ENCODE assay signal across 9 mouse cellular contexts in genomic region chrX:141175353-141175752, GRCm38 (mm10).
DNase-seq lines count a peak whose midpoint lies in the region; ATAC-seq and TF ChIP-seq lines count a peak whose summit lies in the region.
"Had no signal": no experiment of that assay in that cellular context is flagged by ENCODE, and none has a peak within 500 bp of the region (broad histone marks: within the 10 kb centered on the region; RNA-seq: fewer than 3 reads in every experiment).

No protein-coding gene starts in this region.

- no peak overlapping the region for H3K27ac ChIP-seq in gastrocnemius, adult 2 months
- H3K27ac ChIP-seq in midbrain, embryonic 11.5 days (ENCODE audit: low read depth, low read length), result no peak overlapping the region
- H3K27ac ChIP-seq in midbrain, embryonic 15.5 days, result no peak overlapping the region
- H3K27ac ChIP-seq in cortical plate, adult 2 months (ENCODE audit: insufficient read depth, low read length), result no peak overlapping the region
- H3K27ac ChIP-seq: heart, embryonic 15.5 days had no signal

- peaks cover 29% of the 10 kb centered on the region for H3K27me3 ChIP-seq in midbrain, embryonic 11.5 days (ENCODE audit: control insufficient read depth, insufficient read depth, low read length)
- peaks cover 15% of the 10 kb centered on the region; the same call in 1 of the 2 replicates for H3K27me3 ChIP-seq in midbrain, embryonic 15.5 days (replicated peaks)
- H3K27me3 ChIP-seq: heart, embryonic 15.5 days had no signal

- TF ChIP-seq POLR2A in cortical plate, adult 2 months (IDR thresholded peaks at IDR 0.05; ENCODE audit: extremely low read depth, insufficient read depth, low read length), result no peak

- no peak for ATAC-seq in midbrain, embryonic 11.5 days (ENCODE audit: low FRiP score)
- ATAC-seq in midbrain, embryonic 15.5 days (replicated peaks), result no peak
- ATAC-seq in erythroblast, adult 5-6 weeks (replicated peaks; ENCODE audit: low FRiP score, poor library complexity, severe bottlenecking), result no peak

- H3K36me3 ChIP-seq in midbrain, embryonic 11.5 days (ENCODE audit: control insufficient read depth, insufficient read depth, low read length), result no peaks in the 10 kb centered on the region
- no peaks in the 10 kb centered on the region for H3K36me3 ChIP-seq in midbrain, embryonic 15.5 days (replicated peaks)
- H3K36me3 ChIP-seq: heart, embryonic 15.5 days had no signal

- H3K9ac ChIP-seq in midbrain, embryonic 11.5 days (ENCODE audit: low read length), result no peak overlapping the region
- H3K9ac ChIP-seq in midbrain, embryonic 15.5 days, result no peak overlapping the region
- H3K9ac ChIP-seq: heart, embryonic 15.5 days had no signal

- H3K4me2 ChIP-seq in midbrain, embryonic 11.5 days, result no peak overlapping the region
- no peak overlapping the region for H3K4me2 ChIP-seq in midbrain, embryonic 15.5 days
- H3K4me2 ChIP-seq: heart, embryonic 15.5 days had no signal

- TF ChIP-seq CTCF in gastrocnemius, adult 2 months (IDR thresholded peaks at IDR 0.05), result peak; percentile 58
- TF ChIP-seq CTCF in cortical plate, adult 2 months (IDR thresholded peaks at IDR 0.05; ENCODE audit: extremely low read depth, insufficient read depth, low read length), result peak; percentile 41; the same call in 1 of the 2 replicates

- no peaks in the 10 kb centered on the region for H3K9me3 ChIP-seq in midbrain, embryonic 11.5 days (ENCODE audit: control insufficient read depth, low read length)
- H3K9me3 ChIP-seq in midbrain, embryonic 15.5 days, result no peaks in the 10 kb centered on the region
- H3K9me3 ChIP-seq: heart, embryonic 15.5 days had no signal

- WGBS in midbrain, embryonic 11.5 days, result 39% methylated on average over 7 of the region's 7 CpGs
- 44% methylated on average over 7 of the region's 7 CpGs for WGBS in midbrain, embryonic 15.5 days

- no peak for DNase-seq in gastrocnemius, adult 2 months
- no peak for DNase-seq in gastrocnemius, postnatal 36 days
- DNase-seq in midbrain, embryonic 11.5 days (ENCODE audit: low spot score, missing footprints), result peak; percentile 96
- peak; percentile 34 to 46 for DNase-seq in kidney, postnatal 4 days
- peak; percentile 47 to 54 for DNase-seq in right cerebral cortex, adult 2 months (ENCODE audit: low spot score in 2 of 2)

- no peaks in the 10 kb centered on the region for H3K4me1 ChIP-seq in midbrain, embryonic 11.5 days (ENCODE audit: control insufficient read depth, insufficient read depth, low read length)
- H3K4me1 ChIP-seq in midbrain, embryonic 15.5 days, result no peaks in the 10 kb centered on the region
- H3K4me1 ChIP-seq in cortical plate, adult 2 months (ENCODE audit: control insufficient read depth, insufficient read depth, low read length), result no peaks in the 10 kb centered on the region
- H3K4me1 ChIP-seq: heart, embryonic 15.5 days had no signal

- intact Hi-C loops in gastrocnemius, adult 2 months (cut with DNase I), result no loop called here
- intact Hi-C loops in gastrocnemius, postnatal 36 days (cut with DNase I), result no loop called here

- no peak overlapping the region for H3K4me3 ChIP-seq in gastrocnemius, adult 2 months
- no peak overlapping the region for H3K4me3 ChIP-seq in midbrain, embryonic 11.5 days (ENCODE audit: low read depth, low read length)
- no peak overlapping the region for H3K4me3 ChIP-seq in midbrain, embryonic 15.5 days
- no peak overlapping the region for H3K4me3 ChIP-seq in cortical plate, adult 2 months (ENCODE audit: insufficient read depth, low read length)
- H3K4me3 ChIP-seq: heart, embryonic 15.5 days had no signal

Comparison
In these comparisons a context has a peak if more than half of its experiments do, and no peak if none do; other contexts are left out.
1. DNase-seq: peak in midbrain, embryonic 11.5 days (single experiment), kidney, postnatal 4 days (2 of 2) and right cerebral cortex, adult 2 months (2 of 2); none in gastrocnemius, adult 2 months (single experiment) and gastrocnemius, postnatal 36 days (0 of 2).